Mouse (Mus musculus) left cerebral cortex, adult 9 months (tissue): ENCODE data around the gene Dpf3.

Source experiments
- DNase-seq, 2 experiments: peaks; one replicate each; pipeline ENCODE4 v3.0.0; 2022; ENCODE audit warnings: low spot score in 2 of 2

The Dpf3 gene

DNA sequence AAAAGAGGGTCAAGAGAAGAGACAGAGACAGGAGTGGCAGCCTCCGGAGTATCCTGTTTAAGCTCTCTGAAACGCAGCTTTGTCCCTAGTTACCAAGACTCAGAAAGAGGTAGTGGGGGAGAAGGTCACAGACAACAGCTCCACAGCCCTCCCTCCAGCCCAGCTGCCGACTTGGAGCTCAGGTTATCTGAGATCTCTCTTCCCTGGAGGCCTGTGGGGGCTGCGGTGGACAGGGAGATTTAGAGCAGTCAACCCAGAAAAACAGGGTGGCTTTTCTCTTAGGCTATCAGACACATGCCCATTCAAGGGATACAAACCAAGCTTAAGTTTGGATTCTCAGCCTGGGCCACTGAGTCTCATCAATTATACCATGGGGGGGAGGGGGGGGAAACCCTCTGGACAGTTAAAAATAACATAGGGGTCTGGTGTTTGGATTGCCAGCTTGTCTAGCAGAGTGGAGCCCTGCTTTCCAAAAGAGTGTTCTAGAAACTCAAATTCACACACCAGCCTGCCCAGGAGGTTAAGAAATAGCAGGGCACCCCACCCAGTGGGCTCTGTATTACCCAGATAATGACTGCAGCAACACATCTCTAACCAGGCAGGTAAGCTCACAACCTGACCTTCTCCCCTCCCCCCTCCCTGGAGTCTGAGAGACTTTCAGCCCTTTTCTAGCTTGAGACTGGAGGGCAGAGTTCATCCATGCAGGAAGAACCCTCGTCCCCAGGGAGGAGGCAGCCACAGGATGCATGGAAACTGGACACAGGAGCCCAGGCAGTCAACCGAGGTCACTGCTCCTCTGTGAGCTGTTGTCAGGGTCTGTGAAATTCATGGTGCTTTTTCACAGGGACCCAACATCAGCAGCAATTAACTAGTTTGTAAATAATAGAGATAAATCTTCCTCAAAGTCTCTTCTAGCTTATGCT lies 20.7 kb downstream of the Dpf3 start:
- no peak for DNase-seq

DNA sequence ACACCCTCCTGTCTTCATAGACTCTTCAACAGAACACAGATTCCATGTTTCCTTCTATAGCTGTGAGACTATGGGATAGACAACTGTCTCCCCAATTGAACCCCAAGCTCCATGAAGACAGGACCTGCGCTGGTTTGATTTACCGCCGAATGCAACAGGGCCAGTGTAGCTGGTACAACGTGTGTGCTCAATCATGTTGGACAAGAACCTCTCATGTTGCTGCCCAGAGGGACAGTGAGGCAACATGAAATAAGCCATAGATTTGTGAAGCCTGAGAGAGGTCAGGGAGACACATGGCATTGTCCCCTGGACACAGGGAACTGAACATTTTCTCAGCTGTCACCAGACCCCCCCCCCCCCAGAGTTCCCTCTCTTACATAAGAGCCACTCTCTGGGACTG lies 21.5 kb downstream of the Dpf3 start:
- DNase-seq, result no peak

DNA sequence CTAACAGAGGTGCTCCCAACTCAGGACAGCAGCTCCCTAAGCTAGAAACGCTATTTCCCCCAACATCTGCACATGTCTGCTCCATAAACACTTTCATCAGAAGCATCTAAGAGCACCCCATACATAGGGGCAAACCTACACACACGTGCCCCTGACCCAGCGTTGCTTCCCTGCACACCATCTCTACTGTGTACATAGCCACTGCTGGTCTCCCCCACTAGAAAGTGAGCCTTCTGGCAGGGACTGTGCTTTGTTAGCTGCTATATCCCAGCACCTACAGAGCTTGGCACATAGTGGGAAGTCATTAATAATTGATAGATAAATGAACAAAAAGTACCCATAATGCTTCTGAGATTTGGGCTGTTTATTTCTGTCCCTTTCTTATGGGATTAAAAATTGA lies 27.2 kb downstream of the Dpf3 start:
- DNase-seq, result no peak

DNA sequence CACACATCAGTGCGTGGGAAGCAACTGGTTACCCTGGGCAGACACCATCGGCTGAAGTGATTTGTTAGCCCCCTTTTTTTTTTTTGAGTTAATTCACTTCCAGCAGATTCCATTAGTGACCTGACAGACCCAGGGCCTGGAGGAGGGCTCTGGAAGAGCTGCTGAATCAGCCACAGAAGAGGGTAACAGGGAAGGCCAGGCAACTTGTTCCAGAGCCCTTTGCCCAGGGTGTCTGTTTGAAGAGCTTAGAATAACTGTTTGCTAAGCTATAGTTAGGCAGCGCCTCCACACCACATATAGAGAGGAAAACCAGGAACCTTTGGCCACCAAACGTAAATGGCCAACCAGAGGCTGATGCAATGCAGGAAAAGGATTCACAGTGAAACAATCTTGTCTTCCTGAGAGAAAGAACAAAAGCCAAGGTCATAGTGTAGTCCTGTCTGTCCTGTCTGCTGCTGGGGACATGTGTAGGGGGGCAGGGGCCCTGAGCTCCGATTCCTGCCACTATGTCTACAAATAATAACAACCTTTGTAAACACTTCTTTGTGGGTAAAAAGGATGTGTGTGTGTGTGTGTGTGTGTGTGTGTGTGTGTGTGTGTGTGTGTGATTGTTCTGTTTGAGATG lies 32.7 kb downstream of the Dpf3 start:
- no peak for DNase-seq

DNA sequence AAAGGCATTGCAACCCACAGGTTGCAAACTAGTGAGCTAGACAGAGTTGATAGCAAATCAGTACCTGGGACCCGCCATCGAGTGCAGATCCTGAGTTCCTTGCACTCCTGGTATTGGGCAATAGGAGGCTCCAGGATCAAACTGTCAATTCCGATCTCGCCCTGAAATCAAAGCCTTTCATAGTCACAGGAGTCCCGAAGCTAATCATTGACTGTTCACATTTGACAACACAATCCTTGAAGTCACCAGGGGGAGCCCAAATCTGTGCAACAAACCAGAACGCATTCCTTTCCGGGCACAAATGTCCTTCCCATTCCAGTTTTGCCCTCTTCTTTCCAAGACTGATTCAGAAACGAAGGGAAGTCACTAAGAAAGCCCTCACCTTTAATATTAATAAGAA lies 35.7 kb downstream of the Dpf3 start:
- DNase-seq, result no peak

DNA sequence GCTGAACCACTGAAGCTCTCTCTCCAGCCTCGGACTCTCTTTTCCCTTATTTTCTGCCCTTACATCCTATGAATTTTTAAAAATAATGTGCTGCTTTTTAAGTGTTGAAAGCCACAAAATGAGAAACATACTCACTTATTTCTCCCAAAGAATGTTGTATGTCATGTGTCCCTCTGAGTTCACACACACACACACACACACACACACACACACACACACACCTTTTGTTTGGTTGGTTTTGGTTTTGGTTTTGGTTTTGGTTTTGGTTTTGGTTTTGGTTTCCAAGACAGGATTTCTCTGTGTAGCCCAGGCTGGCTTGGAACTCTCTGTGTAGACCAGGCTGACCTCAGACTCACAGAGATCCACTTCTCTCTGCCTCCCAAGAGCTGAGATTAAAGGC lies 37.0 kb downstream of the Dpf3 start:
- no peak for DNase-seq

DNA sequence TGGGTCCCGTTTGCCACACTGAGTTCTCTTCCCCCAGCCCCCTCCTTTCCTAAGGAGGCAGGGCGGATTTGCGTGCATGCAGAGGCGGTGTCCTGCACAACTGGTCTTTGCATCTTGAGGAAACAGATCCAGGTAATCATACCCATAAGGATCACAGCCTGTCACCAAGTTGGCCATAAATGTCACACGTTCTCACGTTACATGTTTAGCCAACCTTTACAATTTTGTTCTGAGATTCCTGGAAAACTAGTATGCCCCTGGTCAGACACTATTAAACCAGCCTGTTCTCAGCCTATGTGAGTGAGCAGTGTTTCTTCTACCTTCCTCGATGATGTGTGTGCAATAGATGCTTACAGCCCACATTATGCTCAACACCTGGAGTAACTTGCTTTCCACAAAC lies 38.3 kb downstream of the Dpf3 start:
- no peak for DNase-seq

DNA sequence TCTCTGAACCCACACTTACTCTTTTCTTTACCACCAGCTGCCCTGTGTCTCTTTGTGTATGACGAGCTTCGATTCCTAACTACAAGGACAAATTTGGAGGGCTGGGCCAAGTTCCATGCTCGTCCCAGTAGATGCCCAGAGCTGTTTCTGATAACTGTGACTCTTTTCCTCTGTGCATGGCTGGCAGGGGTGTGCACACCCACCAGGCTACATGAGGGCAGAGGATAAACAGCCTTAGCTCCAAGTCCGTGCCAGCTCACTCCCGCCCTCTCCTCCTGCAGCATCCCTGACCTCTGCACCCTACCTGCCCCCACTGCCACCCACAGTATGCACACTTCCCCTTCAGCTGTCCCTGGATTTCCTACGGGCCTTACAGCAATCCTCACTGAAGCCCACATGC lies 41.9 kb downstream of the Dpf3 start:
- DNase-seq, result no peak

DNA sequence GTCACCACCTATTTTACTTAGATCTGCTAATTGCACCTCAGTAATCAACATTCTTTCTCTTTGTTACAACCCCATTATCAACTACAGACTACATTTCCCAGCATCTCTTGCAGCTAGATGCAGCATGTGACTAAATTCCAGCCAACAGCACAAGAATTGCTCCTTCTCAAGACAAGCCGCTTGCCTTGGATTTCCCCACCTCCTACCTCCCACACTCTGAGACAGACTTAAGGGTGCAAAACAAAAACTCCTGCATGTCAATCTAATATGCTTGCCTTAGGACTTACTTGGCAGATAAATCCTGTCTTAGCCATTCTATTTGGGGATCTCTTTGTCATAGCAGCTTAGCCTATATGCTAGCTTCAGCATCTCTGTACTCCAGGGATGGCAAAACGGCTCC lies 43.1 kb downstream of the Dpf3 start:
- peak in 1 of 2 experiments; percentile 16 for DNase-seq

DNA sequence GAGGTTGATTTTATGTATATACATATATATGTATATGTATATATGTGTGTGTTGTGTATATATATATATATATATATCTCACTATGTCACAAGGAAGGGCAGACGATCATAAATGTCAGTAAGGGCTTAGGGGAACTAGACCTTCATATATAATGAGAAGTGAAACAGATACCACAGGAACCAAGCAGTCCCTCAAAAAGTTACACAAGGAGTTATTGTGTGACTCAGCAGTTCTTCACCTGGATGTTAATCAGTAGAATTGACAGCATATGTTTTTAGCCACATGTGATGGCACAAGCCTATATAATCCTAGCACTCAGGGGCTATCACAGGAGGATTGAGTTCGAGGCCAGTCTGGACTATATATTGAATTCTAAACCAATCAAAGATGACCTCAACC lies 49.5 kb downstream of the Dpf3 start:
- no peak for DNase-seq

DNA sequence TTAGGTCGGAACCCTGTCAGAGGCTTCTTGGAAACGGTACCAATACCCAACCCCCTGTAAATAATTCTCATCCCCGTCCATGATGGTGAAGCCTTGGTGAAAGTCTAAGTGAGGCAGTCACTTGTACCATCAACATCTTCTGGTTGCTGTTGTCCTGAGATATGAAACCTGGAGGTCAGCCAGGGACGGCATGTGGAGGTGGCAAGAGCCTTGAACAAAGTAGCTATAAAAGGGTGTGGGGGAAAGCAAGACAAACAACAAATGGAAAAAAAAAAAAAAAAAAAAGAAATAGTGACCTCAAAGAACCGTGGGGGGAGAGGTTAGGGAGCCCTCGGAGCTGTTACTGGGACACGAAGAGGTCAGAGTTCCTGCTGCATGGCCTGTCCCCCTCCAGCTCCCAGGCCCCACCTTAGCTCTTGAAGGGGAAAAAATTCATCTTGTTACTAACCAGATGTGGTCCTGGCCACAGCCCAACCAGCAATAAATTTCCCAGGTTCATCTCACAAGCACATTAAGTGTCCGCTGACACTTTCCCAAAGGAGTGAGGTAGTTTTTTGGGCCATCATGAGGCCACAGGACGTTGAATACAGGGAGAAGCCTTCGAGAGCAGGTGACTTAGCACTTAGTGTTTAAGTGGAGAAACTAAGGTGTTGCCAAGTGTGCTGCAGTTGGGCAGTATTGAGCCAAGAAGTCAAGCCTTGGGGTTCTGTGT lies 53.4 kb downstream of the Dpf3 start:
- DNase-seq, result no peak

DNA sequence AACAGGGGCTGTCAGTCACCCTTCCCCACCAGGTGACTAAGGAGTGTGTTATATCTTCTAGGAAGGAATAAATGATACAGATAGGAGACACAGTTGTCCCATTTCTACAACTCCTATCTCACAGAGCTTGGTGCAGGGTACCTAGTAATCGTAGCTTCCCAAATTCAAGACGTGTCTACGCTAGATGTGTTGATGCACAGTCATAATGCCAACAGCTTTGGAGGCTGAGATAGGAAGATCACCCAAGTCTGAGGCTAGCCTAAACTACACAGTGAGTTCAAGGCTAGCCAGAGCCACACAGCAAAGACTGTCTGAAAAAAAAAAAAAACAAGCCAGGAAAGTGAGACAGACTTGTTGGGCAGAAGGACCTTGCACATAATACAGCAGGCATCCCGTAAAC lies 54.1 kb downstream of the Dpf3 start:
- no peak for DNase-seq

DNA sequence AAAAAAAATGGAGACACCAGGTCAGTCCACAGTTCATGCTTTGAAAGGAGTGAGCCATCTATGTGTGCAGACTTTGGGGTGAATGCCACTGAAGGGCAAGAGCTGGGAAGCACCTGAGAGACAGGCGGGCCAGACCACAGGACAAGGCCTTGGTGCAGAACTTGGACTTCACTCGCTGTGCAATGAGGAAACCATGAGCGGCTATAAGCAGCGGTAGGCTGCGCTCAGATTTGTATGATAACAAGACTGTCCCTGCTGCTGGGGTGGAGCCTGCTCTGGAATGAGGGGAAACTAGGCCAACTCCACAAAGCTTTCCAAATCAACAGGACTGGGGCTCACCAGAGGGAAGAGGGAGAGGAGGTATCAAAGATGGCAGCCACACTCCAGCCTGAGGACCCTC lies 57.3 kb downstream of the Dpf3 start:
- no peak for DNase-seq

DNA sequence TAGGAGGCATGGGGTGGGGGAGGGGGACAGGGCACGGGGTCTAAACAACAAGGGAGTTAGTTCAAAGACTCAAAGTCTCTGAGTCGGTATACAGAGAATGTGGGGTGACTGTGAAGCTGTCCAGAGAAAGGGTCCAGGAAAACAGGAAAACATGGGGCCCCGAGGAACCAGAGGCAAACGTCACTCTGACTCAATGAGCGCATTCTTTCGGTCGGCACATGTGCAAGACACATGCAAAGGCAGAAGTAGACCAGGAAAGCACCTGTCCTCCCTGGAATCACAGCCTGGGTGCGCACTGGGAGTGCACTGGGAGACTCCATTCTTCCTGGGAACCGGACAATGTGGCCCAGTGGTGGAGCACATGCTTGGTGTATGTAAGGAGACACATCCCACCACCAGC lies 59.5 kb downstream of the Dpf3 start:
- no peak for DNase-seq

DNA sequence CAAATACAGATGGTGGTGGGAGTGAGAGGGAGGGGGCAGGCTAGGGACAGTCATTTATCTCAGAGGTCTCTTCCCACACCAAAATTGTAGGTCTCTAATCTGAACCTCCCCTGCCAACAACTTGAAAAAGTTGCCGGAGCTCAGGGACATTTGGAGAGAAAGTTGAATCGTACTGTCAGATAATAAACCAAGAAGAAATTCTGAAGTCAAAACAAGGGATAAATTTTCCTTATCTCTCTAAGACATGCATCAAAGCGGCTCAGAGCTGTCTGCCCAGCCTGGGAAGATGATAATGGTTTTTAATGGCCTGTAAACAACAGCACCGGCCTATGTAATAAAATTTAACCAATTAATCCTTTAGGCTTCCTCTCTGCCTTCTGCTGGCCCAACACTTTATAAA lies 59.9 kb downstream of the Dpf3 start:
- no peak for DNase-seq

DNA sequence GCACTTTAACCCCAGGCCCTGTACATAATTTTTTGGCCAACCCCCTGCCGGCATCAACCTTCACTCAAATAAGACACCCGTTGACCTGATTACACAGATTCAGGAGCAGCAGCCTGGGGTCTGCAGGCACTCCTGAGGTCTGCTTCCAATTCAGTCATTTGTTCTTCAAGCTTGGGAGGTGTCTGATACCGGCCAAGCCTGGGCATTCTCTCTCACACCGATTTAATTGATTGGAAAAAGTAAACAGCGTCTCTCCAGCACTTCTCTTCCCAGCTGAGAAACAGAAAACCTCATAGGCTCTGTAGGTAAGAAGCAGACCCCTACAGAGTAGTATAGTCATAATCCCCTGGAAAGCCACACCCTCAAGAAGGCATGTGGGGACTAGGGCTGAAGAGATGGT lies 61.2 kb downstream of the Dpf3 start:
- DNase-seq, result no peak

DNA sequence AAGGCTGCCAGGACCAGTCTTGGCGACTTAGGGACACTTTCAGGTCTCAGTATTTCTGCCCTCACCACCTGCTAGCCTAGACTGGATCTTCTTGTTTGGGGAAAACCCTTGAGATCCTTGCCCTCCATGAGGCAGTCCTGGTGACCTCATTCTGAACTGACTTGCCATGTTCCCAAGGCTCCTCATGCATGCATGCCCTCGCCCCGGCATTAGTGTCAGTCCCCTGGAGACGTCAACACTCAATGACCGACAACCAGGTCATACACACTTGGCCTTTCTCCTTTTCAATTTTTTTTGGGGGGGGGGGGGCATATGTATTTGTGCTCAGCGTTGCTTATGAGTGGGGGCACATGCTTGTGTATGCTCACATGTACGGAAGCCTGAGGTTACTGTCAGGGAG lies 61.8 kb downstream of the Dpf3 start:
- DNase-seq, result no peak

DNA sequence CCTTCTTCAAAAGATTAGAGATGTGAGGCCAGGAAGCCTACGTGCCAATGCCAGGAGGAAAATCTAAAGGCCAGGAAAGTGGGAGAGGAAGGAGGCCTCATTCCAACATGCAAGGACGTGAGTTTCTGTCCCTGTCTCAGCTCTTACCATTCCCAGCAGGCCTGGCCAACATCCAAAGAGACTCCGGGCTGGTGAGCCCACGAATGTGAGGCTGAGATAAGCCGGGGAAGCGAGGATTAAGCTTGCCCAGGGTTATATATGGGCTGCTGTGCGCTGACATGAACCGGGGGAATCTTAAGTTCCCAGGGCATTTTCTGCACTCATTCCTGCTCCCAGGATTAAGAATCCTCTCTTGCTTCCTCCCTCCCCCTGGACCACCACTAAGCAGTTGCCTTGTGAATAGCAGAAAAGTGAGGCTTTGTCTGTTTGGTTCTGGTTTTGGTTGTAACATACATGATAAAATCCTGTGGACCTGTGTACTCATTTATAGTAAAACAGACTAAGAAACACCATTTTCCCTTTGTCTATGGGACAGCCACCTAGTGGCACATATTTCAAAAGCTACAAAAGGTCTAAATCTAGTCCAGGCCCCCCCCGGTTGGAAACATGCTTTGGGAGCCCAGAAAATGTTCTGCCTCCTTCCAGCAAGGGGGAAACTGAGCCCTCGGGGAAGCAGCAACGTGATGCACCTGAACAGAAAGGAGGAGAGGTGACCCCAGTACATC lies 62.6 kb downstream of the Dpf3 start:
- DNase-seq, result peak in 1 of 2 experiments; percentile 15

DNA sequence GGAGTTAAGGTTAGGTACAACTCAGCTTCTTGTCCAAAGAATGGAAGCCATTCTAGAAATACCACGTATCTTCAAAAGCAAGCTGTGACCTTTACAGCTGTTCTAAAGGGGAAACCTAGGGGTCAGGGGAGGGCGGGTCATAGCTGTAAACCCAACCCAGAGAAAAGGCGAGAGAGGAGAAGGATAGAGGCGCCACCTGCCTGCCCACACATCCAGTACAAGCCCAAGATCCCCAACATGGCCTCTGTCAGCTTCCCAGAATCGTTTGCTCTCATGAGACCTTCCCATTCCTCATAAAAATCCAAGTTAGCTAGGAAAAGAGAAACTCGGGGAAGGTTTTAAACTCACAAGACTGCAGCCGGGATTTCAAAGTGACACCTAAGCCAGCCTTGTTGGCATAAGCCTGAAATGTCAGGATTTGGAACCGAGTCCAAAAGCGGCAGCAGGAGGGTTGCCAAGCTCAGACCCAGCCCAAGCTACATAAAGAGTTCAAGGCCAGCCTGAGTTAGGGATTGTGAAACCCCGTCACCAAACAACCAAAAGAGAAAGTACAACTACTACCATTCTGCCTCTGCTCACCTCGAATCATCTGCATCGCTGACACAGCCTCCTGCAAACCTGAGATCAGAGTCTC lies 63.3 kb downstream of the Dpf3 start:
- DNase-seq, result no peak

DNA sequence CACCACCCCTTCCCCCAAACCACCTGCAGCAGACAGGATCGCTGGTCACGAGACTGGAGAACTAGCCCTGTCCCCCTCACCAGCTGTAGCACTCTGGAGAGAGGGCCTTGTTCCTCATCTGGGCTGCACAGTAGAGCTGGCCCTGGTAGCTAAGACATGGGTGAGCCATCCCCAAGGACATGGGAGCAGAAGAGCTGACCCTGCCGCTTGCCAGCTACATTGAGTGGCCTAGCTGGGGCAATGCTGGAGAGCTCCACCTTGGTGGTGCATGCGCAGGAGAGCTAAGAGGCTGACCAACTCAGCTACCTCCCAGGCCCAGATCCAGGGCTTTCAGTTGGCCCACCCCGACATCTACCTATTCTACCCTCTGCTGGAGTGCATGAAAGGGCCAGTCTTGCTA lies 67.2 kb downstream of the Dpf3 start:
- no peak for DNase-seq

DNA sequence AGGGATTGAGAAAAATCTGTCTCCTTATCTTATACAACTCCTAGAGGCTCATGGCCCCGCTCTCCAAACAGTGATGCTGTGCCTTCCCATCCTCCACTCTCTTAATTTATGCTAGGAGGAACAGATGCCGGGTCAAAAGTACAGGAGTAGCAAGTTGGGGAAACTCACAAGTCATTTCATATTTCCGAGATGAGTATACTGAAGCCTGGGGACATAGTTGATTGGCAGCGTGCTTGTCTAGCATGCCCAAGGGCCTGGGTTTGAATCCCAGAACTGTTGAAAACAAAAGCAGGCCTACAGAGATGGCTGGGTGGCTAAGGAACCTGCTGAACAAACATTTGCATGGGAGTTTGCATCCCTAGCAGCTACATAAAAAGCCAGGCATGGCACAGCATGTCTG lies 72.3 kb downstream of the Dpf3 start:
- DNase-seq, result no peak

DNA sequence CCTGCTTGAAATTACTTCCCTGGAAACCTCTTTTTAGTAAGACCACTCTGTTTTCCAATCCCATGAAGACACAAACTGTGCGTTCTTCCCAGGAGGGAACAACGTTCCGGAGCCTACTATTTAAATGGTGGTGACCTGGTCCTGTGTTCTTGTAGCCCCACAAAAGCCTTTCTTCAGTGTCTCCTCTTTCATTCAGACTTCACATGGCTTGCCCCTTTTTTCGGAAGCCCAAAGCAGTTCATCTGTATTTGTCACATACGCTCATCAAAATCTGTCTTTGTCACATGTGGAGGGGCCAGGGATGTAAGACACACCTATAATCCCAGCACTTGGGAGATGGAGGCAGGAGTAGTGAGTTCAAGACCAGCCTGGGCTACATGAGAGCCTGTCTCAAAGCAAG lies 73.8 kb downstream of the Dpf3 start:
- no peak for DNase-seq
